Mouse (Mus musculus): ENCODE results near the gene Tnnt1. TPM values are rescaled to one million over a fixed set of nuclear protein-coding genes. Genes with fewer than 3 reads are reported as not detected.
A peak's percentile ranks its signal among the peaks of the same experiment; 100 is the strongest.
"Not testable (repeated sequence)": the region's sequence is repeated elsewhere in the genome, so short reads cannot be mapped to it uniquely, and the experiment has no call there.

Tnnt1 gene
- total RNA-seq (2015; ENCODE audit: low replicate concordance) (1.4 TPM in 1 of 2 replicates, not detected in the other), total RNA-seq (2017; ENCODE audit: low replicate concordance) (3.9 TPM in 1 of 2 replicates, not detected in the other)

DNA sequence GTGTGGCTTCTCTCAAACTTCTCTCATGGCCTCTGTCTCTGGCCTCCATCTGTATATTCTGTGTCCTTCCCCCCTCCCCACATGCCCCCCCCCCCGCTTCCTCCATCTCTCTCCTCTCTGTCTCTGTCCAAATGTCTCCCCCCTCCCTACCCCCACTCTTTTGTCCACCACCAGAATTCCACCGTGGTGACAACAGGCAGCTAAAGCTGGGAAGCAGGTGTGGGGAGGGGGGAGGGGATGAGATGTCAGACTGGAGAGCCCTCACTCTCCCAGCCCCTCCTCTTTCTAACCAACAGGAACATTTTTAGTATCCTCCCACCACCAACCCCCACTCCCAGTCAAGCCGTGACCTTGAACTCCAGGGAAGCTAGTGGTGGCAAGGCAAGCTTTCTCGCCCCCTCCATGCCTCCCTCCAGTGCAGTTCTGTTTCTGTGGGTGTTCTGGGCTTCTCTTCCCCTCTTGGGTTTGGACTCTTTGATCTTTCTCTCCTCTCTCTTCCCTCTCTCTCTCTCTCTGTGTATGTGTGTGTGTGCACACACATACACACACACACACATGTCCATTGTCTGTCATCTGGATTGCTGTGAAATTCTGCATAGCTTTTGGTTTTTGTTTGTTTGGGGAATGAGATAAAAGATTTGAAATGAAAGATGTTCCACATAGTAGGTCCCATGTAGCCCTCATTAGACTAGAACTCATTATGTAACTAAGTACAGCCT, at the start of gene Tnnt1:
Gene Tnnt1, minus strand, starts transcription at position 51 of the 719 bp plus-strand sequence.
- no peak for ATAC-seq (replicated peaks; ENCODE audit: low FRiP score, poor library complexity, severe bottlenecking)

DNA sequence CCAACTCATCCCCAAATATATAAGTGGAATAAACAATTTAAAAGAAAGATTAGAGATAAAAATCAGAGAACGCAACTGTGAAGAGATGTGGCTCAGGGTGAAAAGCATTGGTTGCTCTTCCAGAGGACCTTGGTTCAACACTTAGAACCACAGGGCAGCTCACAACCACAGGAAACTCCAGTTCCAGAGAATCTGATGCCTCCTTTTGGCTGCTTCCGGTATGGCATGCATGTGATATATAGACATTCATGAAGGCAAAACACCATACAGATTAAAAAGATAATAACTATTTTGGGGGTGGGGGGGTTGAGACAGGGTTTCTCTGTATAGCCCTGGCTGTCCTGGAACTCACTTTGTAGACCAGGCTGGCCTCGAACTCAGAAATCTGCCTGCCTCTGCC, 46.5 kb upstream of the Tnnt1 start:
- no peak for ATAC-seq (replicated peaks; ENCODE audit: low FRiP score, poor library complexity, severe bottlenecking)

DNA sequence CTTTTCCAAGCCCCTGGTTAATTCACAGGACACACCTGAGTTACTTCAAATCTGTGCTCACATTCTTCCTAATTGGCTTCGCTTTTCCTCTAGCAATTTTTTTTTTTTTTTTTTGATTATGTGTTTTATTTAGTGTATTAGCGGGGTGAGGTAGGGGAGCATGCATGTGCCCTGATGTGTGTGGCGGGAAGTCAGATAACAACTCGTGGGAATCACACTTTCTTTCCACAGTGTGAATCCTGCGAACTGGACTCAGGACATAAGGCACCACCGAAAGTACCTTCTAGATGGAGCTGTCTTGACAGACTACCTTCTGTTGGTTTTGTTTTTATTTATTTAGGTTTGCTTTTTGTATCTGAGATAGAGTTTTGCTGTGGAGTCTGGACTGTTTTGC, 41.0 kb upstream of the Tnnt1 start:
- ATAC-seq (replicated peaks; ENCODE audit: low FRiP score, poor library complexity, severe bottlenecking): no peak

DNA sequence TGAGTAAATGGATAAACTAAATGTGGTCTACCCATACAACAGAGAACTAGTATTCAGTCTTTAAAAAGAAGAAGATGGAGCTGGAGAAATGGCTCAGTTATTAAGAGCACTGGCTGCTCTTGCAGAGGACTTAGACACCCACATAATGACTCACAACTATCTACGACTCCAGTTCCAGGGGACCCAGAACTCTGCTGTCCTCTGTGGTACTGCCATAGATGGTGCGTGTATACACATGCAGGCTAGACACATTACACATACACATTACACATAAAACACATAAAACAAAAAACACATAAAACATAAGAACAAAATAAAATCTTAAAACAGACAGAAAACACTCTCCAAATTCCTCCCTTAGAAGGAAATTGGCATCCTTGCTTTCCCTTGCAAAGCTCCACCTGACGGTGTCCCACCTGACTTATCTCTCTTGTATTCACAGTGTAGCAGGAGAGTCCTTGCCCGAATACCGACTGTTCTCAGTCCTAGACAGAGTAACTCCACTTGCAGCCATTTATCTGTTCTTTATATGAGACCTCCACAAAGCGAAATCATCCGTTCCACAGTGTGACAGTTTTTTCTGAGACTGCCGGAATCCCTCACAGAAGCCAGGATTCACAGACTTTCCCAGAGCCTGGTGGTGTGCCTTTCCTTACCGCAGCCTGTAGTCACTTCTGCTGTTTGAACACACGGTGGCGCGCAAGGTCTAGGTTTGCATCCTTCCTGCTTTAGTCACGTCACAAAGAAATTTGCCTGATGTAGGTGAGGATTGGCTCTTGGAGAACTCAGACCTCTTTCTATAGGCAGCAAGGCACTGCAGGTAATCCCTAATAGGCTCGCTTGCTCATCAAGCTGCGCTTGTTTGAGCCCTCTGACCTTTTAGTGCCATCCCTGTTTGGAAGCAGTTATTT, 40.3 kb upstream of the Tnnt1 start:
- peak; percentile 83 for ATAC-seq (replicated peaks; ENCODE audit: low FRiP score, poor library complexity, severe bottlenecking)

DNA sequence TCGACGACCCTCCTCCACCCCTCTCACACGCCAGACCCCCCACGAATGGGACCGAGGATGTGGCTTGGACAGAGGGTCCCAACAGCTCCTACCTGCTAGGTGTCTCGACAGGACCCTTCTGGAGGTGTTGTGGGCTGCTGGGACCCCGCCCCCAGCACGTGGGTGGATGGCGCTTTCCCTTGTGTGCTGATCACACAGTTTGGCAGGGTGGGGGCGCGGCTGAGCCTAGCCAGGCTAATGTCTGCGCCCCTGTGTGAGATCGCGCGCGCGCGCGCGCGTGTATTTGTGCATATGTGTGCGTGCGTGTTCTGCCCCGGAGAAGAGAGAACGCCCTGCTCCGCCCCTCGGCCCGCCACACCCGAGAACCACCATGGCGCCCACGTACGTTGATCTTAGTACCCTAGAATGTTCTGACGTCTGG, 31.0 kb upstream of the Tnnt1 start, which contains the start of gene Syt5:
Gene Syt5, minus strand, starts transcription at position 321 of the 421 bp plus-strand sequence.
- no peak for ATAC-seq (replicated peaks; ENCODE audit: low FRiP score, poor library complexity, severe bottlenecking)

DNA sequence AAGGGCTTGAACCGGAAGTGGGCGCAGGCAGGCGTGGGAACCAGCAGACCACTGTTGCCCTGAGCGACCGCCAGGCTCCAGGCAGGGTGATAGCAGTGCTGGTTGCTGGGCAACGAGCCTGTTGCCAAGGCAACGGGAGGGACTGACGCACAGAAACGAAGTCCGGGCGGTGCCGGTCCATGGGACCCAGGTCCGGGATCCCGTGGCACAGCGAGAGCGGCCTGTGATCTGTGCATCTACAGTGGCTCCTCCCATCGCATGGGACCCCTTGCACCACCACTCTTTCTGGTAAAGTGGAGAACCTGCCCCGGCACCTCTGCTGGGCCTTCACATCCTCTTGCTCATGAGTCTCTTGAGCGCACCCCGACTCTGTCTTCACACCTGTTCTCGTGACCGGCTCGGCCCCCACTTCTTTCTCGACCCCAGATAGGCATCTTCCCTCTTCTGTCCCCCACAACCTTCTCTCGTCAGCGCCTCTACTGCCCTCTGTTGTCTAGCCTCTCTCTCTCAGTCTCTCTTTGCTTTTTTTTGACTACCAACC, 30.5 kb upstream of the Tnnt1 start:
- no peak for ATAC-seq (replicated peaks; ENCODE audit: low FRiP score, poor library complexity, severe bottlenecking)

DNA sequence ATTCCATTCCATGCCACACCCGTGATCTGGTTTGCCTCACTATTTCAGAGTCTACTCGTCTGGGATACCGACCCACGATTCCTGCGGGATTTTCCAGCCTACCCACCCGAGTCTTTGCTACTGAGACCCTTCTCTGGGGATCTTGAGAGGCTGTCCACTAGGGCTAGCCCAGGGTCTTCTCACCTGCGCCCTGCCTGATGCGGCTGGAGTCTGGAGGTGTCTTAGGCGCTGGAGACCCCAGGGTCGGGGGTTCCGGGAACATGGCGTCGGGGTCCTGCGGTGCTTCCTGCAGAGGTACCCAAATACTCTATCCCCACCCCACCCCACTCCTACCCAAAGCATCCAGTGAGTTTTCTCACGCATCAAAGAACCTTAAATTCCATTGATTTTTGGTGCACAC, 29.9 kb upstream of the Tnnt1 start:
- no peak for ATAC-seq (replicated peaks; ENCODE audit: low FRiP score, poor library complexity, severe bottlenecking)

GRCm38 (mm10) chr7:4542013-4542412, 25.8 kb upstream of the Tnnt1 start:
- no peak for ATAC-seq (replicated peaks; ENCODE audit: low FRiP score, poor library complexity, severe bottlenecking)

- ATAC-seq (replicated peaks; ENCODE audit: low FRiP score, poor library complexity, severe bottlenecking): no peak
These were observed 25.2 kb upstream of the Tnnt1 start for GRCm38 (mm10) chr7:4541344-4541743.

GRCm38 (mm10) chr7:4539019-4539418, 22.8 kb upstream of the Tnnt1 start:
- no peak for ATAC-seq (replicated peaks; ENCODE audit: low FRiP score, poor library complexity, severe bottlenecking)

- ATAC-seq (replicated peaks; ENCODE audit: low FRiP score, poor library complexity, severe bottlenecking): no peak
These were observed 21.0 kb upstream of the Tnnt1 start for GRCm38 (mm10) chr7:4537181-4537580.

GRCm38 (mm10) chr7:4536369-4536768, 20.2 kb upstream of the Tnnt1 start:
- no peak for ATAC-seq (replicated peaks; ENCODE audit: low FRiP score, poor library complexity, severe bottlenecking)

DNA sequence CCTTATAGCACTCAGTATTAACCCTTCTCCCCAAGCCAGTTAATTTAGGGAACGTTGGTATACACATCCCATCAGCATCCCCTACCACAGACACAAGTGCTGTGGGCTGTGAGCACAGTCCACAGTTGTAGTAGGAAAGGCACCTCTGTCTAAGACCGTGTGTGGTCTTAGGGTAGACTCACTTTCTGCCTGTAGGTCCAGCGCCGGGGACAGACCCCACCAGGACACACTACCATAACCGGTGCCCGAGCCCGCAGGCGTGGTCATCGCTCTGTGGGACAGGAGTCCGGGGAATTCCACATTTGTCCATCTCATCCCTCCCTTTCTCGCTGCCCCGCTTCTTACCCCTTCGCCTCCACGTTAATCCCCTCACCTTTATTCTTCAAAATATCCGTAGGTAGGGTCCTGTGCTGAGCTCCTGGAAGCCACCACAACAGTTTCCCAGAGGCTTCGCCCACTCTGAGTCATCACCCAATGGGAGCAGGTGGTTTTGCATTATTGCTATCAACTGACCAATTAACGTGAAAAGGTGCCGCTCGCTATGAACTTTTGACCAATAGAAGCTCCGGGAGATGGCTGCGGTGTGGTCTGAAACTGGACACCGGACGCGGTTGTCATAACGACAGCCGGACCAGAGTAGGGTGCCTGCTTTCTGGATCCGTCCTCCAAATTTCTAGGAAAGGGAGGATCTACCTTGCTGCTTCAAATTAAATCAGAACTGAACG, 16.0 kb upstream of the Tnnt1 start, which contains the start of gene Dnaaf3:
Gene Dnaaf3, minus strand, starts transcription at position 449 of the 725 bp plus-strand sequence.
- ATAC-seq (replicated peaks; ENCODE audit: low FRiP score, poor library complexity, severe bottlenecking): no peak; the same call in 1 of the 2 replicates

DNA sequence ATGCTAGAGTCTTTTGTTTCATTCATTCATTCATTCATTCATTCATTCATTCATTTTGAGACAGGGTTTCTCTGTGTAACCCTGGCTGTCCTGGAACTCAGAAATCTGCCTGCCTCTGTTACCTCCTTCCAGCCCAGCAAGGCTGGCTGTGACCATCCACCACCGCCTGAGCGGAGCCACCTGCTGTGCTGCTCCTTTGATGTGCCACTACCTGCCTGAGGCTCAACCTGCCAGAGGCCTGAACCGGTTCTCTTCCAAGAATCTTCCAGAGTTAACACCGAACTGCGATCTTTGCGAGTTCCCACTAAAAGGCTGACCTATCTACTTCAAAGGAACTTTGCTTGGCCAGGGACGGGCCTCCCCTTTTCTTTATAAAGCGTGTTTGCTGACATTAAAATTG, 14.0 kb upstream of the Tnnt1 start:
- ATAC-seq (replicated peaks; ENCODE audit: low FRiP score, poor library complexity, severe bottlenecking): not testable (repeated sequence)

DNA sequence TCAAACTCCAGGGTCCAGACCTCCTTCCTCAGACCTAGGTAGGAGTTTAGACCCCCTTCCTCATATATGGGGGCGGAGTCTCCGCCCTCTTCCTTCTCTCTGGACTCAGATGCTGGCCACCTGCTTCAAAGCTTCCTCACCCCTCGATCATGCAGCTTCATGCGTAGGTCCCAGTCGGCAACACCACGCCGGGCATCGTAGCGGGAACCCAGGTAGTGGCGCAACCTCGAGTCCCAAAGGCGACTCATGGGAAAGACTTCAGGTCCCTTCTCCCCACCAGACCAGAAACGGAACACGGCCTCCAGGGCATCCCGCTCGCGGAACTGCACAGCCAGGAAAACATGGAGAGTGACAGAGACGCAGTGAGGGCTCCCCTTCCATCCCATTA, 11.1 kb upstream of the Tnnt1 start:
- ATAC-seq (replicated peaks; ENCODE audit: low FRiP score, poor library complexity, severe bottlenecking): no peak

DNA sequence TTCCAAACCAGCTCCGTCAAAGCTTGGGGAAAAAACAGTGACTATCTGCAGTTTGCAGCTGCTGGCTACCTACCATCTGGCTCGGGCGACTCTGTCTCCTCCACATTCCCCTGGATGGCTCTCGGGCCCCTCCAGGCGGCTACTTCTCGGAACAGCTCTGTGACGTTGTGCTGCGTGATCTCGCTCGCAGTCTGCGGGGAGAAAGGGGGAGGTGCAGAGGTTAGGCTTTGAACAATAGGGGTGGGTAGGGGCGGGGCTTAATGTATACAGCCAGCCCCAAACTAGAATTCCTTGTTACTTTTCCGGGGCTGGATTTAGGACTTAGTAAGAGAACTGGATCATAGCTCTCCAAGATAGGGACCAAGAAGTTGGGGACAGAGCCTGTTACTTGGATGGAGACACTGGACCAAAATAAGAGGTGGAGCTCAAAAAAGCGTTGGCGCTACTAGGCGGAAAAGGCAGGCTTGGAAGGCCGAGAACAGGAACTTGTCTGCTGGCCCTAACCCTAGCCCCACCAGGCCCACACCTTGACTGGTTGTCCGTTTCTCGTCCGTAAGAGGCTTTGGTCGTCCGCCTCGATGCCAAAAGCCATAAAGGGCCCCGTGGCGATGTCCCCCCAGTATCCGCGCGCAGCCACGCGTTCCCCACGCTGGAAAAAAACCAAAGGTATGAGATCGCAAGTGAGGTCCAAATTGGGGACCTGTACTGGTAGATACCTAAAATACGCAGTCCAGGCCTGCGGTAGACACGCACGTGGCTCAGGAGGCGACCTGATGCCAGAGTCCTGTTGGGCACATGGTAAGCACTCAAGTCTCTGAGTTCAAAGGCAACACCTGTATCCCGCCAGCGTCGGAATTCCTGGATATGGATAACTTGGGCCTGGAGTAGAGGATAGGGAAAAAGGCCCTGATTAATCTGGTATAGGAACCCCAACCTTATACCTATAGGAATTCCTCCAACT, 10.4 kb upstream of the Tnnt1 start:
- peak; percentile 85 for ATAC-seq (replicated peaks; ENCODE audit: low FRiP score, poor library complexity, severe bottlenecking)

DNA sequence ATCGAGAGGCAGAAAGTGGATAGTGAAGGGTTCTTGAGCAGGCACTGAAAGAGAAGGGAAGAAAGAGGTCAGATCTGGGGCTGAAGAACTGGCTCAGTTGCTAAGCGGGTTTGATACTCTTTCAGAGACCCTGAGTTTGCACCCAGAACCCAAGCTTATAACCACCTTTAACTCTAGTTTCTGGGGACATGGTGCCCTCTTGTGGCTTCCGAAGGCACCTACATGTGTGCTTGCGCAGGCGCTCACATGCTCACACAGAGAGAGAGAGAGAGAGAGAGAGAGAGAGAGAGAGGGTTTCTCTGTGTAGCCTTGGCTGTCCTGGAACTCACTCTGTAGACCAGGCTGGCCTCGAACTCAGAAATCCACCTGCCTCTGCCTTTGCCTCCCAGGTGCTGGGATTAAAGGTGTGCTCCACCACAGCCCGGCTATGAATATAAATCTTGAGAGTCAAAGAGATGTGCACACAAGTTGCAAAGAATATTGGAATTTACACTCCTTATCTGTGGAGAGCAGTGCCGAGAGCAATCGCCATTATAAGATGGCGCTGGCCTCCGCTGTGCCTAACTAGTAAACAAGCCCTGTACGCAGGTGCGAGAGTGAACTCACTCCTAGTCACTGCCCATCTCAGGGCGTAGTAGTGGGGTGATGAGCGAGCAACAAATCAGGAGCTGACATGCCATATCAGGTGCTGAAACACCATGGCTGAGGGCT, 8.2 kb upstream of the Tnnt1 start, which contains the start of gene Tnni3:
Gene Tnni3, minus strand, starts transcription at position 18 of the 711 bp plus-strand sequence.
- 0 out of 2 replicates have a peak, but pooled peaks have one; percentile 51 for ATAC-seq (replicated peaks; ENCODE audit: low FRiP score, poor library complexity, severe bottlenecking)

Data from erythroid progenitor cell, adult 5-6 weeks (primary cell).